Mouse (Mus musculus): Measurements from ENCODE around the gene Saa2.

GRCm38 (mm10) chr7:46748459-46748858 is 3.1 kb upstream of the Saa2 start:
- no peak for TF ChIP-seq SMC3 (IDR thresholded peaks at IDR 0.05; ENCODE audit: low read depth, low read length)
- TF ChIP-seq ZNF384 (IDR thresholded peaks at IDR 0.05; ENCODE audit: low read depth, low read length) = no peak
- no peak for TF ChIP-seq NRF1 (IDR thresholded peaks at IDR 0.05; ENCODE audit: insufficient read depth, low read depth, low read length, poor library complexity, severe bottlenecking)
- no peak for TF ChIP-seq GATA1 (IDR thresholded peaks at IDR 0.05; ENCODE audit: low read depth, low read length)
- TF ChIP-seq ELF1 (IDR thresholded peaks at IDR 0.05; ENCODE audit: low read depth, low read length) = no peak
- TF ChIP-seq UBTF (IDR thresholded peaks at IDR 0.05; ENCODE audit: borderline replicate concordance, insufficient read depth, low read depth, low read length) = no peak
- no peak for TF ChIP-seq RAD21 (IDR thresholded peaks at IDR 0.05; ENCODE audit: low read depth, low read length)
- no peak for TF ChIP-seq EP300 (IDR thresholded peaks at IDR 0.05; ENCODE audit: low read depth in 1 of 2, low read length in 2 of 2)
- TF ChIP-seq CTCF (IDR thresholded peaks at IDR 0.05 in 2 of 3, conservative IDR thresholded peaks at IDR 0.05 in 1 of 3; ENCODE audit: control insufficient read depth in 1 of 3, insufficient read depth in 1 of 3, low read depth in 2 of 3, low read length in 3 of 3, poor library complexity in 1 of 3, severe bottlenecking in 1 of 3) = no peak
- no peak for TF ChIP-seq KAT2A (conservative IDR thresholded peaks at IDR 0.05; ENCODE audit: low read depth, low read length)
- TF ChIP-seq POLR2AphosphoS5 (IDR thresholded peaks at IDR 0.05; ENCODE audit: borderline replicate concordance, low read depth, low read length) = no peak

Data from MEL (cell line).